Mouse (Mus musculus) liver, embryonic 12.5 days (tissue): ENCODE data around the gene Ppp1r2. TPM values are rescaled to one million over a fixed set of nuclear protein-coding genes. Genes with fewer than 3 reads are reported as not detected.
A peak's percentile ranks its signal among the peaks of the same experiment; 100 is the strongest.

Experiments used
- ATAC-seq: fragments of 200-750 bp; cut with Nextera tagmentation; 2 replicates; pipeline ENCODE4 v1.8.0; 2017; ENCODE audit warnings: moderate number of reproducible peaks, mild to moderate bottlenecking, moderate library complexity
- H3K27ac ChIP-seq: fragments of 300-500 bp; sonication (generic); 2 replicates; pipeline ENCODE4 v1.5.1; 2016; ENCODE audit warnings: mild to moderate bottlenecking
- H3K27me3 ChIP-seq: fragments of 300-500 bp; sonication (generic); replicated peaks from 2 replicates; pipeline ENCODE4 v1.6.1; 2016; ENCODE audit warnings: mild to moderate bottlenecking, moderate library complexity
- H3K36me3 ChIP-seq: fragments of 300-500 bp; sonication (generic); 2 replicates; pipeline ENCODE4 v1.6.1; 2016; ENCODE audit warnings: mild to moderate bottlenecking, moderate library complexity
- H3K4me1 ChIP-seq: fragments of 300-500 bp; sonication (generic); 2 replicates; pipeline ENCODE4 v1.6.1; 2016
- H3K4me2 ChIP-seq: fragments of 300-500 bp; sonication (generic); 2 replicates; pipeline ENCODE4 v1.6.1; 2016; ENCODE audit warnings: mild to moderate bottlenecking, moderate library complexity
- H3K4me3 ChIP-seq: fragments of 300-500 bp; sonication (generic); 2 replicates; pipeline ENCODE4 v1.5.1; 2016; ENCODE audit warnings: mild to moderate bottlenecking, moderate library complexity
- H3K9ac ChIP-seq: fragments of 300-500 bp; sonication (generic); 2 replicates; pipeline ENCODE4 v1.6.1; 2016; ENCODE audit warnings: mild to moderate bottlenecking, moderate library complexity
- H3K9me3 ChIP-seq: fragments of 300-500 bp; sonication (generic); replicated peaks from 2 replicates; pipeline ENCODE4 v1.6.1; 2016; ENCODE audit warnings: mild to moderate bottlenecking, moderate library complexity
- WGBS: fragments of 180-500 bp; shearing (Covaris S2); methylation state at CpG from one replicate; pipeline ENCODE4 v1.1.7; 2016; ENCODE audit not compliant: insufficient replicate concordance; 5-methylcytosine and 5-hydroxymethylcytosine counted together
- polyA plus RNA-seq: library from polyadenylated mRNA; unstranded; fragments of >200 nt; fragmentation: Nextera tagmentation; extraction: Ambion mirVana; gene quantifications from 2 replicates; pipeline ENCODE4 v1.2.1, GENCODE M21; 2016

The Ppp1r2 gene
- polyA plus RNA-seq, 1 experiment from 2014 or later, result 49.9 TPM

GRCm38 (mm10) chr16:31232491-31233166 is 42.4 kb downstream of the Ppp1r2 start:
- 61% methylated on average over 5 of the region's 5 CpGs for WGBS
- Histone ChIP-seq H3K9me3 (0 out of 2 replicates have a peak, but pooled peaks cover 5% of the 10 kb centered on the region), H3K4me2 (no peak overlapping the region), H3K9ac (no peak overlapping the region), H3K4me3 (no peak overlapping the region), H3K4me1 (peaks cover 25% of the 10 kb centered on the region), H3K36me3 (no peaks in the 10 kb centered on the region), H3K27me3 (peaks cover 17% of the 10 kb centered on the region), H3K27ac (no peak overlapping the region)
- no peak for ATAC-seq

GRCm38 (mm10) chr16:31231591-31231990 is 43.5 kb downstream of the Ppp1r2 start:
- no peak overlapping the region for H3K4me2 ChIP-seq
- ATAC-seq, result no peak
- no peak overlapping the region for H3K9ac ChIP-seq
- peaks cover 17% of the 10 kb centered on the region for H3K27me3 ChIP-seq
- H3K4me1 ChIP-seq, result peaks cover 25% of the 10 kb centered on the region
- H3K4me3 ChIP-seq, result no peak overlapping the region
- 0 out of 2 replicates have a peak, but pooled peaks cover 5% of the 10 kb centered on the region for H3K9me3 ChIP-seq
- whole genome bisulfite sequencing, result 72% methylated on average over 5 of the region's 5 CpGs
- H3K27ac ChIP-seq, result no peak overlapping the region
- no peaks in the 10 kb centered on the region for H3K36me3 ChIP-seq

- 0 out of 2 replicates have a peak, but pooled peaks cover 5% of the 10 kb centered on the region for H3K9me3 ChIP-seq
- H3K9ac ChIP-seq, result no peak overlapping the region
- H3K4me2 ChIP-seq, result no peak overlapping the region
- ATAC-seq, result no peak
- H3K4me1 ChIP-seq, result no peaks in the 10 kb centered on the region
- no peak overlapping the region for H3K27ac ChIP-seq
- WGBS, result 72% methylated on average over 1 of the region's 1 CpGs
- H3K36me3 ChIP-seq, result no peaks in the 10 kb centered on the region
- no peaks in the 10 kb centered on the region for H3K27me3 ChIP-seq
- H3K4me3 ChIP-seq, result no peak overlapping the region
Measured at GRCm38 (mm10) chr16:31227746-31228145, 47.3 kb downstream of the Ppp1r2 start.

- Histone ChIP-seq H3K4me1 (peaks cover 4% of the 10 kb centered on the region), H3K9me3 (peaks cover 2% of the 10 kb centered on the region; the same call in 1 of the 2 replicates), H3K27me3 (peaks cover 6% of the 10 kb centered on the region; the same call in 1 of the 2 replicates), H3K9ac (no peak overlapping the region), H3K36me3 (no peaks in the 10 kb centered on the region), H3K27ac (no peak overlapping the region), H3K4me2 (no peak overlapping the region), H3K4me3 (no peak overlapping the region)
- no peak for ATAC-seq
- 78% methylated on average over 4 of the region's 4 CpGs for WGBS
Measured at GRCm38 (mm10) chr16:31215271-31215670, 59.8 kb downstream of the Ppp1r2 start.

- no peak for ATAC-seq
- Histone ChIP-seq H3K9me3 (0 out of 2 replicates have a peak, but pooled peaks cover 2% of the 10 kb centered on the region), H3K4me1 (peaks cover 14% of the 10 kb centered on the region), H3K4me2 (no peak overlapping the region), H3K27ac (no peak overlapping the region), H3K36me3 (no peaks in the 10 kb centered on the region), H3K4me3 (no peak overlapping the region), H3K27me3 (peaks cover 23% of the 10 kb centered on the region), H3K9ac (no peak overlapping the region)
- WGBS, result 76% methylated on average over 6 of the region's 6 CpGs
Measured at GRCm38 (mm10) chr16:31213463-31213862, 61.6 kb downstream of the Ppp1r2 start.

GRCm38 (mm10) chr16:31211503-31211902 is 63.6 kb downstream of the Ppp1r2 start:
- Histone ChIP-seq H3K9ac (no peak overlapping the region), H3K9me3 (0 out of 2 replicates have a peak, but pooled peaks cover 2% of the 10 kb centered on the region), H3K27me3 (peaks cover 28% of the 10 kb centered on the region), H3K4me1 (peaks cover 14% of the 10 kb centered on the region), H3K4me3 (no peak overlapping the region), H3K36me3 (no peaks in the 10 kb centered on the region), H3K27ac (no peak overlapping the region), H3K4me2 (no peak overlapping the region)
- 69% methylated on average over 9 of the region's 9 CpGs for WGBS
- no peak for ATAC-seq

- Histone ChIP-seq H3K9ac (no peak overlapping the region), H3K27me3 (peaks cover 28% of the 10 kb centered on the region), H3K4me2 (no peak overlapping the region), H3K27ac (no peak overlapping the region), H3K36me3 (no peaks in the 10 kb centered on the region), H3K4me3 (no peak overlapping the region), H3K9me3 (no peaks in the 10 kb centered on the region), H3K4me1 (peaks cover 14% of the 10 kb centered on the region)
- ATAC-seq, result no peak
- WGBS, result 36% methylated on average over 4 of the region's 4 CpGs
Measured at GRCm38 (mm10) chr16:31210453-31210852, 64.6 kb downstream of the Ppp1r2 start.

GRCm38 (mm10) chr16:31209911-31210310 is 65.2 kb downstream of the Ppp1r2 start:
- no peak overlapping the region for H3K4me2 ChIP-seq
- no peaks in the 10 kb centered on the region for H3K9me3 ChIP-seq
- no peak overlapping the region for H3K4me3 ChIP-seq
- H3K27me3 ChIP-seq, result peaks cover 28% of the 10 kb centered on the region
- H3K9ac ChIP-seq, result no peak overlapping the region
- H3K36me3 ChIP-seq, result no peaks in the 10 kb centered on the region
- ATAC-seq, result no peak
- H3K27ac ChIP-seq, result no peak overlapping the region
- WGBS, result 9% methylated on average over 5 of the region's 5 CpGs
- H3K4me1 ChIP-seq, result peaks cover 14% of the 10 kb centered on the region

GRCm38 (mm10) chr16:31205726-31206125 is 69.4 kb downstream of the Ppp1r2 start:
- no peak overlapping the region for H3K27ac ChIP-seq
- peaks cover 27% of the 10 kb centered on the region for H3K27me3 ChIP-seq
- no peak overlapping the region for H3K9ac ChIP-seq
- 44% methylated on average over 7 of the region's 7 CpGs for WGBS
- no peaks in the 10 kb centered on the region for H3K9me3 ChIP-seq
- no peak for ATAC-seq
- peaks cover 23% of the 10 kb centered on the region for H3K4me1 ChIP-seq
- H3K36me3 ChIP-seq, result no peaks in the 10 kb centered on the region
- H3K4me3 ChIP-seq, result no peak overlapping the region
- H3K4me2 ChIP-seq, result no peak overlapping the region

GRCm38 (mm10) chr16:31205187-31205586 is 69.9 kb downstream of the Ppp1r2 start:
- no peak for ATAC-seq
- Histone ChIP-seq H3K27me3 (peaks cover 21% of the 10 kb centered on the region), H3K4me3 (no peak overlapping the region), H3K4me1 (peaks cover 20% of the 10 kb centered on the region), H3K36me3 (no peaks in the 10 kb centered on the region), H3K27ac (no peak overlapping the region), H3K9ac (no peak overlapping the region), H3K4me2 (no peak overlapping the region), H3K9me3 (no peaks in the 10 kb centered on the region)
- WGBS, result 82% methylated on average over 8 of the region's 8 CpGs

GRCm38 (mm10) chr16:31204216-31204615 is 70.9 kb downstream of the Ppp1r2 start:
- WGBS, result 59% methylated on average over 1 of the region's 1 CpGs
- peaks cover 13% of the 10 kb centered on the region for H3K27me3 ChIP-seq
- no peak overlapping the region for H3K4me2 ChIP-seq
- no peak overlapping the region for H3K9ac ChIP-seq
- ATAC-seq, result no peak
- H3K4me3 ChIP-seq, result no peak overlapping the region
- H3K27ac ChIP-seq, result no peak overlapping the region
- peaks cover 21% of the 10 kb centered on the region for H3K4me1 ChIP-seq
- no peaks in the 10 kb centered on the region for H3K36me3 ChIP-seq
- H3K9me3 ChIP-seq, result no peaks in the 10 kb centered on the region

GRCm38 (mm10) chr16:31201704-31202103 is 73.4 kb downstream of the Ppp1r2 start:
- Histone ChIP-seq H3K27me3 (no peaks in the 10 kb centered on the region; the same call in 1 of the 2 replicates), H3K27ac (peak overlapping the region; percentile 92; the same call in 1 of the 2 replicates), H3K4me2 (peak overlapping the region; percentile 98), H3K4me1 (peaks cover 34% of the 10 kb centered on the region), H3K9ac (no peak overlapping the region), H3K36me3 (no peaks in the 10 kb centered on the region), H3K9me3 (no peaks in the 10 kb centered on the region), H3K4me3 (peak overlapping the region; percentile 84; the same call in 1 of the 2 replicates)
- no peak for ATAC-seq
- WGBS, result 65% methylated on average over 2 of the region's 2 CpGs
